Mouse (Mus musculus): ENCODE data around the gene Taf3.

Taf3 gene

GRCm38 (mm10) chr2:9956546-9956945, 91.8 kb downstream of the Taf3 start:
- DNase-seq (ENCODE audit: low spot score) = no peak

- no peak for DNase-seq (ENCODE audit: low spot score)
Measured at GRCm38 (mm10) chr2:9955576-9956535, 92.5 kb downstream of the Taf3 start.

GRCm38 (mm10) chr2:9946739-9947138, 101.7 kb downstream of the Taf3 start:
- no peak for DNase-seq (ENCODE audit: low spot score)

- no peak for DNase-seq (ENCODE audit: low spot score)
Measured at GRCm38 (mm10) chr2:9945611-9946010, 102.8 kb downstream of the Taf3 start.

- no peak for DNase-seq (ENCODE audit: low spot score)
Measured at GRCm38 (mm10) chr2:9943011-9943410, 105.4 kb downstream of the Taf3 start.

- DNase-seq (ENCODE audit: low spot score) = peak; percentile 6
Measured at GRCm38 (mm10) chr2:9939250-9939649, 109.1 kb downstream of the Taf3 start.

- DNase-seq (ENCODE audit: low spot score) = no peak
Measured at GRCm38 (mm10) chr2:9935965-9936364, 112.4 kb downstream of the Taf3 start.

GRCm38 (mm10) chr2:9926905-9927283, 121.5 kb downstream of the Taf3 start:
- no peak for DNase-seq (ENCODE audit: low spot score)

- no peak for DNase-seq (ENCODE audit: low spot score)
Measured at GRCm38 (mm10) chr2:9926194-9926904, 122.0 kb downstream of the Taf3 start.

- DNase-seq (ENCODE audit: low spot score) = no peak
Measured at GRCm38 (mm10) chr2:9918691-9919471, 129.5 kb downstream of the Taf3 start.

- DNase-seq (ENCODE audit: low spot score) = no peak
Measured at GRCm38 (mm10) chr2:9917602-9918001, 130.8 kb downstream of the Taf3 start.

- DNase-seq (ENCODE audit: low spot score) = no peak
Measured at GRCm38 (mm10) chr2:9905995-9906394, 142.4 kb downstream of the Taf3 start.

GRCm38 (mm10) chr2:9903854-9904560, 144.4 kb downstream of the Taf3 start:
- DNase-seq (ENCODE audit: low spot score) = no peak

- DNase-seq (ENCODE audit: low spot score) = no peak
Measured at GRCm38 (mm10) chr2:9897846-9898245, 150.6 kb downstream of the Taf3 start.

- no peak for DNase-seq (ENCODE audit: low spot score)
Measured at GRCm38 (mm10) chr2:9896097-9896770, 152.2 kb downstream of the Taf3 start.

- no peak for DNase-seq (ENCODE audit: low spot score)
Measured at GRCm38 (mm10) chr2:9894836-9895593, 153.4 kb downstream of the Taf3 start.

GRCm38 (mm10) chr2:9893272-9893953, 155.0 kb downstream of the Taf3 start:
- DNase-seq (ENCODE audit: low spot score) = no peak

- DNase-seq (ENCODE audit: low spot score) = no peak
Measured at GRCm38 (mm10) chr2:9892541-9892940, 155.9 kb downstream of the Taf3 start.

GRCm38 (mm10) chr2:9890906-9891305, 157.5 kb downstream of the Taf3 start:
- no peak for DNase-seq (ENCODE audit: low spot score)

GRCm38 (mm10) chr2:9890251-9890650, 158.1 kb downstream of the Taf3 start:
- no peak for DNase-seq (ENCODE audit: low spot score)
